Mouse (Mus musculus): ENCODE results near the gene Atxn2l. TPM values are rescaled to one million over a fixed set of nuclear protein-coding genes. Genes with fewer than 3 reads are reported as not detected.

Atxn2l gene
- polyA plus RNA-seq (2017; shearing (Covaris generic)) = 25.6 TPM

DNA sequence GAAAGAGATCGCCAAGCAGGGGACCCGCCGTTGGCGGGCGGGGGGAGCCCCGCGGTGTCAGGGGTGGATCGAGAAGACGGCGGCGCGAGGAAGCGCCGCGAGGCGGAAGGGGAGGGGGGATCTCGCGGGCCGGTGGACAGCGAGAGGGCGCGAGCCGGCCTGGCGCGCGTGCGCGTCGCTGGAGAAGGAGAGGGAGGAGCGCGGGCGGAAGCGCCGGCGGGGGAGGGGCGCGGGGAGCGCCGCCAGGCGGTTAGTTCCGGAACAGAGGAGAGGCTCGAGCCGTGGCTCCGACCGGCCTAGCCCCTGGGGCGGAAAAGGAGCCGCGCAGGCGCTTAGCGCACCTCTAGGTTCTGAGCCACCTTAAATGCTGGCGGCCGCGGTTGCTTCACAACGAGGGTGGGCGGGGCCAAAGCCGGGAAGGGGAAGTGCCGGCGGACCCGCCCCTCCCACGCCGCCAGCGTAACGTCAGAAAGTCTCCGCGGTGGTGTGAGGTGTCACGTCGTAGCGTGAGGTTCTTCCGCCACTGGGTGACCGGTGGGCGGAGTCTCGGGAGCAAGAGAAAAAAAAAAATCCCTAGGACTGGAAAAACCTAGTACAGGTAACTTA, at the start of gene Atxn2l:
Gene Atxn2l, minus strand, starts transcription at position 165 of the 606 bp plus-strand sequence.

DNA sequence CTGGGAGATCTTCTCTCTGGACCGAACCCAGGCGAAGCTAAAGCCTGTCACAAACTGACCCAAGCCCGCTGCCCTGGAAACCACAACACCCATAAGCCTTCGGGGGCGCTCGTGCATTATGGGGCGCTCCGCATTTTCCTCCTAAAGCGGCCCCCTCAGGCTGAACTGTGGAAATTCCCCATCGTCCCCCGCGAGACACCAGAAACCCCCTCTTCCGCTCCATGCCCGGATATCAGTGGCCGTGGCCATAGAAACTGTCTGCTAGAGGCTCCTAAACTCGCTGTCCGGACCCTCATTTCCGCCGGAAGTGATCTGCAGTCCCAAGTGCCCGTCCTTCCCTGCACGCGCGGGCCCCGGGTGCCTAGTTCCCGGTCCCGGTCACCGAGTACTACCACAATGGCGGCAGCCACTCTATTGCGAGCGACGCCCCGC, 16.2 kb downstream of the Atxn2l start, which contains the start of gene Tufm:
Gene Tufm, plus strand, starts transcription at position 310 of the 432 bp plus-strand sequence.

DNA sequence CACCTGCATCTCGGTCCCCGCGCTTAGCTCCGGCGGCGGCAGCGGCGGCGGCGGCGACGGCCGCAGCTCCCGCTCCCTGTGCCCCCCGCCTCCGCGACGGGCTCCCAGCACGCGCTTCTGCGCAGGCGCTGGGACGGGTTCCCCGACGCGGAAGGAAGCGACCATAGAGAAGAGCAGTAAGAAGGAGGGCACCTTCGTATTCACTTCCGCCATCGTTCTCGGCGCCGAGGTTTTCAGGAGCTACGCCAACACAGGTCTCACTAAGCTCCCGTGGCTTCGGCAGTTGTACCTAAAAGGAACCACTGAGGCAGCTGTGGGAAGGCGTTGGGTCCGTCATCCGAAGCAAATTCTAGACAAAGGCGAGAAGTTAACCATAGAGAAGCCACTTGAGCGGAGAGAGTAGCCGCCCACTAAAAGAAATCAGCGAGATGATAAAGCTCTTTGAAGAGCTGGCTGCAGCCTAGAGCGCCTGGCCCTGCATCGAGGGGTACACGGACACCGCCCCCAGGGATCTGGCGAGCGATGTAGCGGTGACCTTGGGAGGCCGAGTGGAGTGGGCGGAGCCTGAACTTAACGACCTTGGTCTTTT, 28.1 kb downstream of the Atxn2l start, which contains the start of gene Sh2b1:
Gene Sh2b1, minus strand, starts transcription at position 432 of the 589 bp plus-strand sequence.

DNA sequence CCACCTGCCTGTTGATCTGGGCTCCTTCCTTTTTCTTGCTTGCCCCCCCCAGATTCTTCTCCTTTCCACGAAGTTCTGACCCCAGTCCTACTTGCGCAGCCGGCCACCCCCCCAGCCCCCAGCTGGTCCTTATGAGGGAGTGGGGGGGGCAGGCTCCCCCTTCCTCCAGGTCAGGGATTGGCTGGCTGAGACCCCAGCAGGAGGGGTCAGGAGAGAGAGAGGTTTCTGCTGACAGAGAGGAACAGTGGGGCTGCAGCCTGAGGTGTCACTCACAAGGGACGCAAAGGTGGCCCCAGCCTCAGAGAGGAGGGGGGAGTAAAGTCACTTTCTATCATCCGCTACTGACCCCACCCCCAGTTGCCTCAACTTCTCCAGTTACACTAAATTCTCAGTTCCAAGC, 40.2 kb downstream of the Atxn2l start, which contains the start of gene Atp2a1:
Gene Atp2a1, minus strand, starts transcription at position 105 of the 400 bp plus-strand sequence.

Other genes with a start within 250 kb of the Atxn2l start
- 3.1 TPM for gene Sbk1, start 230.8 kb downstream of the Atxn2l start, polyA plus RNA-seq (2017; shearing (Covaris generic))
- 970 TPM for gene Lat, start 133.9 kb downstream of the Atxn2l start, polyA plus RNA-seq (2017; shearing (Covaris generic))
- 75.0 TPM for gene Spns1, start 126.0 kb downstream of the Atxn2l start, polyA plus RNA-seq (2017; shearing (Covaris generic))
- gene Nfatc2ip, start 106.7 kb downstream of the Atxn2l start, polyA plus RNA-seq (2017; shearing (Covaris generic)) = 3.2 TPM
- gene Cd19, start 88.5 kb downstream of the Atxn2l start, polyA plus RNA-seq (2017; shearing (Covaris generic)) = 1.5 TPM
- gene Rabep2, start 74.7 kb downstream of the Atxn2l start, polyA plus RNA-seq (2017; shearing (Covaris generic)) = 62.9 TPM
- gene Atp2a1, start 40.3 kb downstream of the Atxn2l start, polyA plus RNA-seq (2017; shearing (Covaris generic)) = 0.50 TPM
- gene Sh2b1, start 28.0 kb downstream of the Atxn2l start, polyA plus RNA-seq (2017; shearing (Covaris generic)) = 32.4 TPM
- gene Tufm, start 16.1 kb downstream of the Atxn2l start, polyA plus RNA-seq (2017; shearing (Covaris generic)) = 143 TPM
- 238 TPM for gene Eif3c, start 63.0 kb upstream of the Atxn2l start, polyA plus RNA-seq (2017; shearing (Covaris generic))
- 3.2 TPM for gene Apobr, start 81.5 kb upstream of the Atxn2l start, polyA plus RNA-seq (2017; shearing (Covaris generic))
- 109 TPM for gene Cln3, start 82.4 kb upstream of the Atxn2l start, polyA plus RNA-seq (2017; shearing (Covaris generic))
- gene Il27, start 91.5 kb upstream of the Atxn2l start, polyA plus RNA-seq (2017; shearing (Covaris generic)) = not detected
- not detected for gene Nupr1, start 127.4 kb upstream of the Atxn2l start, polyA plus RNA-seq (2017; shearing (Covaris generic))
- gene Sgf29, start 145.9 kb upstream of the Atxn2l start, polyA plus RNA-seq (2017; shearing (Covaris generic)) = 132 TPM
- 1.4 TPM for gene Sult1a1, start 173.0 kb upstream of the Atxn2l start, polyA plus RNA-seq (2017; shearing (Covaris generic))
- 153 TPM for gene Bola2, start 192.0 kb upstream of the Atxn2l start, polyA plus RNA-seq (2017; shearing (Covaris generic))
- 10.8 TPM for gene Slx1b, start 192.3 kb upstream of the Atxn2l start, polyA plus RNA-seq (2017; shearing (Covaris generic))
- 3,709 TPM for gene Coro1a, start 204.3 kb upstream of the Atxn2l start, polyA plus RNA-seq (2017; shearing (Covaris generic))

All from CD4-positive, CD25-positive, alpha-beta regulatory T cell, adult 9 weeks (primary cell).